Mouse (Mus musculus) gastrocnemius, postnatal 4 days (tissue): ENCODE data around the gene Lrrc41. TPM values are rescaled to one million over a fixed set of nuclear protein-coding genes. Genes with fewer than 3 reads are reported as not detected.

Experiments used
- DNase-seq, 2 experiments: peaks; one replicate each; pipeline ENCODE4 v3.0.0; 2021 to 2022; ENCODE audit warnings: low spot score in 2 of 2, mixed read lengths in 2 of 2
- long read RNA-seq, 2 experiments: library from polyadenylated mRNA; stranded (forward); transcript quantifications; one replicate each; pipeline ENCODE4 v2.0.0; 2021
- total RNA-seq, 2 experiments: library from RNA; stranded (reverse); gene quantifications; 2 replicates each; pipeline ENCODE4 v1.2.3; 2021

Lrrc41 gene
- total RNA-seq: 10 to 100 TPM; 44.2 to 44.8 TPM
- long read RNA-seq, experiment 1, transcript Lrrc41-201 (10 exons, 3,065 nt): major isoform, 68 of 85 reads
- long read RNA-seq, experiment 1, partial matches to known transcripts: 5 of 85 reads
- long read RNA-seq, experiment 1, other reads (novel, unspliced or antisense): 12 of 85 reads
- long read RNA-seq, experiment 2, transcript Lrrc41-201 (10 exons, 3,065 nt): major isoform, 56 of 71 reads
- long read RNA-seq, experiment 2, partial matches to known transcripts: 9 of 71 reads
- long read RNA-seq, experiment 2, other reads (novel, unspliced or antisense): 6 of 71 reads

DNA sequence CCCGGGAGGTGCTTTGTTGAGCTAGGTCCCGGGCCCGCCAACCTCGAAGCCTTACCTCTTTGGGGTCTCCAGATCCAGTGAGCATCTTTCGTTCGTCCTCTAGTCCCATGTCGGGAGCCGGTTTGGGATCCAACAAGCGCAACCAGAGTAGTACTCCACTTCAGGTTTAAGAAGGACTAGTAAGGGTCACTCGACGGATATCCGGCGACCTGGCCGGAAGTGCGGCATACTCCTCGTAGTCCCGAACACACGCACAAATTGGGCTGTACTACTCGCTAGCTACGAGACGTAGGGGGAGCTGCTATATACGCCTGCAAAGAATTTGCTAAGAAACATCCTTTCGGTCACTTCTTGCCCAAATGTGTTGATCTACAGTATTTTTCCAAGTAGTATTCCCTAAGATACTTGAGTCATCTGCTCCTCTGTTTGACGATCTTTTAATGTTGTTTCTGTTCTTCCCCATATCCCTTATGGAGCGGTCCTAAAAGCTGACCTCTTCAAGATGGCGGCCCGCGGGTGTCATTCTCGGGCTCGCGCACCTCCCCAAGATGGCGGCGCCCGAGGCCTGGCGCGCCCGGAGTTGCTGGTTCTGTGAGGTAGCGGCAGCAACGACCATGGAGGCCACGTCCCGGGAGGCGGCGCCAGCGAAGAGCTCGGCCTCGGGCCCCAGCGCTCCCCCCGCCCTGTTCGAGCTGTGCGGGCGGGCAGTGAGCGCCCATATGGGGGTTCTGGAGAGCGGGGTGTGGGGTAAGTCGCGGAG is at the start of gene Lrrc41, which contains the start of gene Uqcrh:
Lrrc41 (plus strand) TSS at position 409 of the 760 bp plus-strand sequence.
Uqcrh (minus strand) TSS at position 211 of the 760 bp plus-strand sequence.
- peak; percentile 91 to 94 for DNase-seq

DNA sequence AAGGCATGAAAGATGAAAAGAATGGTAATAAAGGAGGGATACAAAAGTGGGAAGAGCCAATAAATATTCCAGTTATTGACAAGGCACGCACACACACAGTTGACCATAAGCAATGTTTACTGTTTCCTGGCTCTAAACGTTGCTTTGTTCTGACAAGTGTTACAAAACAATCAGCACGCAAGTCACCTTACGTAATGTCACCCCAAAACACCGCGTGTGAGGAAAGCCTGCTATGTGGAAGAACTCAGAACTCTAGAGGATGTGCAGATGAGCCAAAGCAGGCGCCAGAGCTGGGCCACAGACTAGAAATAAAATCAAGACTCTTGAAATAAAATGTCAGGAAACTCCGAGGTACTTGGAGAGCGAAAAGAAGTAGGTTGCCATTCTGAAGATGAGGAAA is 42.2 kb upstream of the Lrrc41 start:
- no peak for DNase-seq

DNA sequence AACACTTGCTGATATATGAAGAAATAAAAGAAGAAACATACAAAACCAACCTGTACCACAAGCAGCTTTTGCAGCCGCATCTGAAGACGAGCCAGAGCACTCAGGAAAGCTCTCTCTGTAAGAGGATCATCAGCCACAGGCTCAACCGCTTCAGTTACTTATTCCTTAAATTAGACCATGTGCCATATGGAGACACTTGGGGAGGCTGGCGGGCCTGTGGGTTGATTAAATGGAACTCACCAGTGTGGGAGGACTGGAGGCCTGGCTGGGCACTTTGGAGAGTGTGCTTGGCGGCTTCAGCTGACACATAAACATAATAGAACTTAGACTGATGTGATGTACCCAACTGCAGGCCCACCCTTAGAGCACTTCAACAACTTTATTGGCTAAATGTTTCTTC is 41.7 kb upstream of the Lrrc41 start:
- DNase-seq: no peak

- no peak for DNase-seq
These were observed 34.6 kb upstream of the Lrrc41 start for GRCm38 (mm10) chr4:116040466-116040865.

DNA sequence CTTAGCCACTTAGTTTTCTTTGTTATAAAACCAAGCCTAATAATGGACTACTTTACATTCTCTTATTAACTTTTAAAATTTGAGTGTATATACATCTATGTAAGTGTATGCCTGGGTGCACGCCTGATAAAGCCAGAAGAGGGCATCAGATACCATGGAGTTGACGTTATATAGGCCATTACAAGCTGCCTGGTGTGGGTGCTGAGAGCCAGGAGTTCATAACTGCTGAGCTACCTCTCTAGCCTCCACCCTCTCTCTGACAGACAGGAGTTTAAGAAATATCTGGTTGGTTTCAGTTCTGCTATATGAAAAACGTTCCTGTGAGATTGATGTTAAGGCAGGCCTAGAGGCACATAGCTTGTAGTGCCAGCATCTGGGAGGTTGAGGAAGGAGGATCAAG is 32.9 kb upstream of the Lrrc41 start:
- DNase-seq: no peak

- no peak for DNase-seq
These were observed 28.5 kb upstream of the Lrrc41 start for GRCm38 (mm10) chr4:116046604-116047003.

DNA sequence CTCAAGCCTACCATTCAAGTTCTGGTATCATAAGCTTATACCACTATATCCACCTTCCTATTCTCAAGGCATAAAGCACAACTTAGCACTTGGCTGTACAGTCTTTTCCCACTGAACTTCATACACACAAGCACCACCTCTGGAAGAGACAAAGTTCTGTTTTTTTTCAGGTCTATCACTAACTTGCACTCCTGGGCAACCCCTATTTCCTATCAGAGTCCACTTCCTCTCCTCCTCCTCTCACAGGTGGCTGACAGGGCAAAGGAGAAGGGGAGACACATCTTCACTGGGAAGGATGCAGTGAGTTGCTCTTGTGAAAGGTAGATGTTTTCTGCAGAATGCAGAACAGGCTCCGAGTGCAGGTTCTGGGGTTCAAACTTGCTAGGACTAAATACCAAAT is 27.4 kb upstream of the Lrrc41 start:
- no peak for DNase-seq

GRCm38 (mm10) chr4:116048130-116048920 is 26.7 kb upstream of the Lrrc41 start:
- peak in 1 of 2 experiments; percentile 15 for DNase-seq

GRCm38 (mm10) chr4:116049211-116049610 is 25.9 kb upstream of the Lrrc41 start:
- no peak for DNase-seq

GRCm38 (mm10) chr4:116052526-116053293 is 22.4 kb upstream of the Lrrc41 start:
- peak in 1 of 2 experiments; percentile 17 for DNase-seq

DNA sequence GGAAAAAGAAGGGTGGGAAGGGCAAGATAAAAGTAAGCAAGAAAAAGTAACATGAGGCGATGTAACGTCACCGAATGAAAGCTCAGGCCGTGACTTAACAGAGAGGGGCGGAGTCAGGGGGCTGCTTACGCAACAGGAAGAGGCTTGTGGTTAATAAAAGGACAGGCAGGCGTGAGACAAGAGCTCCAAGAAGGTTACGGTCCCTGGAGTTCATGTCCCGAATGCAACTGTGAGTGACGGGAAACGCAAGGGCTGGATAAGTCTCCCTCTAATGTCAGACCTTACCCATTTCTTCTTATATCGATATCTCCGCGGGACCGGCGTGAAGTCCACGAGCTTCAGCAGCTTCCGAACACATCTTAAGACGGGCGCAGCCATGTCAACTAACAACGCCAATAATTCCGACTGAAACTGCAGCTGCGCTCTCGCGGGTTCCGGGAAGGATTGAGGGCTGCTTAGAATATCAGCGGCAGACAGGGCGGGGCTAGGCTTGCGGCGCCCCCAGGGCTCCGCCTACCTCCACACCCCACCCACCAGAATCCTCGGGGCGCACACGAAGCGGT is 21.6 kb upstream of the Lrrc41 start, which contains the start of gene Nsun4:
Nsun4 (minus strand) TSS at position 478 of the 563 bp plus-strand sequence.
- peak; percentile 75 to 89 for DNase-seq

DNA sequence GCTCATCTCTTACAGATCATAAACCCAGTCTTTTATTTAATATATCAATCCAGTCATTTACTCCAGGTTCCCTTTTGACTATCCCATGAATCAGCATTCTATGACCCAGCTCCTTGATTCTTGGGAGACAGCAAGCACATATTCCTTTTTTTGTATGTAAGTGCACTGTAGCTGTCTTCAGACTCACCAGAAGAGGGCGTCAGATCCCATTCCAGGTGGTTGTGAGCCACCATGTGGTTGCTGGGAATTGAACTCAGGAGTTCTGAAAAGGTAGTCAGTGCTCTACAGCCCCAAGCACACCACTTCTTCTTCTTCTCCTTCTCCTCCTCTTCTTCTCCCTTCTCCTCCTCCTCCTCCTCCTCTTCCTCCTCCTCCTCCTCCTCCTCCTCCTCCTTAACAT is 17.5 kb upstream of the Lrrc41 start:
- no peak for DNase-seq

- no peak for DNase-seq
These were observed 15.9 kb upstream of the Lrrc41 start for GRCm38 (mm10) chr4:116059012-116059726.

GRCm38 (mm10) chr4:116063855-116064254 is 11.2 kb upstream of the Lrrc41 start:
- DNase-seq: no peak

- DNase-seq: no peak
These were observed 5.0 kb upstream of the Lrrc41 start for GRCm38 (mm10) chr4:116070116-116070515.

GRCm38 (mm10) chr4:116073146-116073545 is 1.9 kb upstream of the Lrrc41 start:
- no peak for DNase-seq

GRCm38 (mm10) chr4:116074145-116074675 is 859 bp upstream of the Lrrc41 start:
- DNase-seq: no peak

DNA sequence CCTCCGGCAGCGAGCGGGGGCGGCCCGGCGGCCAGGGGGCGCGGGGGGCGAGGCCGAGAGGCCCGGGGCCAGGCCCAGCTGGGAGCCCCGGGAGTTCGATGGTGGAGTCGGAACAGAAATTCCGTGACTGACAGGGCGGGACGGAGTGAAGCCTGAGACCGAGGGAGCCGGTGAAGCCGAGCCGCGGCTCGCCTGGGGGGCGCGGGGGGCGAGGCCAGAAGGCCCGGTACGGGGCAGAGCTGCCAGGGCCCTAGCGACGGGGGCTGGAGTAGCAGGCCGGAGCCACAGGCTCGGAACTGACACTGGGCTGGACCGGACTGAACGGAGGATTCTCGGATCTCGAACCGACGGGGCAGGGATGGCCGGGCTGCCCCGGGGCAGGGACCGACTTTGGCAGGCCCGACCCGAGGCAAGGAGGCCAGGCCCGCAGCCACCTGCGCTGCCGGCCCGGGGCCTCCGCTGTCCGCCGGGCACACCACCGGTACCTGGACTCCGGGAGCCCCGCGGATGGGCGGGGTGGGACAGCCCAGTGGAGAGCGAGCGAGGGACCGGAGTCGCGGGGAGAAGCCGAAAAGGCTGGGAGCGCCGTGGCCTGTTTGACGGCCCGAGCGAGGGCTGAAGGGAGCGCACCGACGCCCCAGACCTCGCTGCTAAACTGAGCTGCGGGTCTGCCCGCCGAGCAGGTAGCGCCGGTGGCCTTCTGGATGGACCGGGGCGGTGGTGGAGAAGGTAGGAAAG is 731 bp downstream of the Lrrc41 start:
- DNase-seq: peak; percentile 71 to 81
